Mouse (Mus musculus): Measurements from ENCODE around the gene Esyt2. TPM values are rescaled to one million over a fixed set of nuclear protein-coding genes. Genes with fewer than 3 reads are reported as not detected.

Gene Esyt2
- polyA plus RNA-seq, 1 experiment = 28.8 TPM

DNA sequence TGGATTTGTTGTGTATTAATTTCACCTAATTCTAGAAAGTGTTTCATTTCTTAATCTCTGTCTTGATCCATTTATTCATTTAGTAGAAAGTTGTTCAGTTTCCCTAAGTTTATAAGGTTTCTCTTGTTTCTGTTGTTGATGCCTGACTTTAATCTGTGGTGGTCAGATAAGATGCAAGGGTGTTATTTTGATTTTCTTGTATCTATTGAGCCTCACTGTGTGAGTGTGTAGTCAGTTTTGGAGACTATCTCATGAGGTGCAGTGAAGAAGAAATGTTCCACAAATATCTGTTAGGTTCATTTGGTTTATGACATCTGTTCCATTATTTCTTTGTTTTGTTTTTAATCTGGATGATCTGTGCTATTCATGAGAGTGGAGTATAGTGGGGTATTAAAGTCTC lies 21.2 kb downstream of the Esyt2 start:
- H3K4me1 ChIP-seq (ENCODE audit: control insufficient read depth, insufficient read depth, insufficient read length, low read length) = no peaks in the 10 kb centered on the region; the same call in 1 of the 2 replicates
- H3K27ac ChIP-seq (replicated peaks; ENCODE audit: low read depth, low read length) = no peak overlapping the region
- no peak overlapping the region for H3K4me3 ChIP-seq (ENCODE audit: insufficient read depth, low read depth, low read length)

DNA sequence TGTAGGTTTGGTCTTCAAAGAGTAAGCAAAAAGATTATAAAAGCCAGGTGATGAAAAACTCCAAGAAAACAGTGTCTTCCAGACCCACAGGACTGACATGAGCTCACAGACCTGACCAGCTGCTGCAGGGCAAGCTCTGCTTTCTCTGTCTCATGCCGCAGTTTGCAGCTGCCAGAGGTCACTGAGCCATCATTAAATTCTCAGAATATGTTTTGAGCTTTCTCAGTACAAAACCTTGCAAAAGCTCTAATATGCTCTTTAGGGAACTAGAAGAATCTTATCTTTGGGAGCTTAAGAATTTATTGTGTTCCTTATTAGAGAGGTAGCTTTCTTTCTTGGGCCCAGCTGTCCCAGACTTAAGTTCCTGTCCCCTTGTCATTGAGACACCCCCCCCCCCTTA lies 25.0 kb downstream of the Esyt2 start:
- no peak overlapping the region for H3K4me3 ChIP-seq (ENCODE audit: insufficient read depth, low read depth, low read length)
- H3K4me1 ChIP-seq (ENCODE audit: control insufficient read depth, insufficient read depth, insufficient read length, low read length) = peaks cover 5% of the 10 kb centered on the region
- no peak overlapping the region for H3K27ac ChIP-seq (replicated peaks; ENCODE audit: low read depth, low read length)

DNA sequence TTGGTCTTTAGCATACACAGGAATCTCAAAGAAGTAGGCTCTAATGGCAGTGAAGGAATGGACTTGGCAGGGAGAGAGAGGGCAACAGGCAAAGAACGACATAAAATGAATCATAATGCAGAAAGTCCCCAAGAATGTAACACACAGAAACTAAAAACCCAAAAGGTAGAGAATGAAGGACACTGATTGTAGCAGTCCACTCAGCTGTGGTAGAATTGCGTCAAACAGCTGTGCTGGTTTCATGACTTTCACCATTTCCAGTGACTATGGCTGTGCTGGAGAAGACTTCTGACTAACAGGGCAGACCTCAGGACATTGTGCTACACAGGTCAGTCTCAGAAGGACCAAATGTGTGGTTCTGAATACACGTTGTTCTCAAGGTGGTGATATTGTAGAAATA lies 26.9 kb downstream of the Esyt2 start:
- Histone ChIP-seq H3K27ac (replicated peaks; ENCODE audit: low read depth, low read length) (no peak overlapping the region), H3K4me3 (ENCODE audit: insufficient read depth, low read depth, low read length) (no peak overlapping the region), H3K4me1 (ENCODE audit: control insufficient read depth, insufficient read depth, insufficient read length, low read length) (peaks cover 5% of the 10 kb centered on the region)

DNA sequence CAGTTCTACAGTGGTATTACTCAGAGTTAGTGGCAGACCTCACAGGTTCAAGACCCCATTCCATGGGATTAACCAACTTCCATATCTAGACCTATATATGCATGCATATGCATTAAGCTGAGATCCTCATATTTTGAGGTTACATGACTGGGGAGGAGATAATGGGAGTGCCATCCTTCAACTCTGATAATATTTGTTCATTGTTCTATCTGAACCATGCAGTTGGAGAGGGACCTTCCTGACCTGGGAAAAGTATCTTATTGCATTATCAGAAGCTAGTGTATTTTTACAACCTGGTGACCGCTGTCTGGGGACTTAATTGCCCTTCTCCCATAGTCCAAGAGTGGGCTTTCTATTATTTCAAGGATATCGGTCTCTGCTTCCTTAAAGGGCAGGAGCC lies 27.6 kb downstream of the Esyt2 start:
- peaks cover 5% of the 10 kb centered on the region for H3K4me1 ChIP-seq (ENCODE audit: control insufficient read depth, insufficient read depth, insufficient read length, low read length)
- no peak overlapping the region for H3K27ac ChIP-seq (replicated peaks; ENCODE audit: low read depth, low read length)
- no peak overlapping the region for H3K4me3 ChIP-seq (ENCODE audit: insufficient read depth, low read depth, low read length)

DNA sequence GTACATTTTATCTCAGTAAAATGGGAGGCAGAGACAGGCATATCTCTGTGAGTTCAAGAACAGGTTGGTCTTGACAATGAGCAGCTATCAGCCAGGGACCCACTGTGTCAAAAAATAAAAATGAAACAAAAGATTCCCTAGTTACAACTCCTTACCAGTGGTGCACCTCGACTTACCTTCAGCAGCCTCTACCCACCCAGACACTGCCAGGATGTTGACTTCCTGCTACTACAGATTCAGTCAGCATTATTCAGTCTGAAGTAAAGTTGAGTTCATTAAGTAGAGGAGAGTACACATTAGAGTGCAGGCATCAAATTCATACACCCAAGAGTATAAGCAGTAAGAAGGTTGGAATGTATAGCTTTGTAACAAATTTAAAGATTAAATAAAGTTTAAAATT lies 32.8 kb downstream of the Esyt2 start:
- no peak overlapping the region for H3K4me3 ChIP-seq (ENCODE audit: insufficient read depth, low read depth, low read length)
- H3K4me1 ChIP-seq (ENCODE audit: control insufficient read depth, insufficient read depth, insufficient read length, low read length) = peaks cover 4% of the 10 kb centered on the region; the same call in 1 of the 2 replicates
- no peak overlapping the region for H3K27ac ChIP-seq (replicated peaks; ENCODE audit: low read depth, low read length)

DNA sequence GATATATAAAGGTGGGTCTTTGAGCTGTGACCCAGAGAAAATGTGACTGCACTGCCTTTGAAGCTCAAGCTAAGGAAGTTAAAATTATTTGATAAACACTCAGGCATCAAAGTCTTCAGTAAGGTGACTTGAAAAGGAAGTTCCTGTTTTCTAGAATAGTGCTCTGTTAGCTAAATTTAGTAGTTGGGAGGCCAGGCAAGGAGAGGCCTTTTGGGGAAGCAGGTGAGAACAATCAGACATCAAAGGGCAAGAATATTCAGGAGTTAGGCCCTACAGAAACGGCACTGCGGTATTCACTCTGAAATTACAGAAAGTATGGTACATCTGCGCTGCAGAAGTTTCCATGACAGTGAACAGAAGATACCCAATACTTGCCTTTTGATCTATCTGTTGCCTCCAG lies 34.5 kb downstream of the Esyt2 start:
- peaks cover 4% of the 10 kb centered on the region; the same call in 1 of the 2 replicates for H3K4me1 ChIP-seq (ENCODE audit: control insufficient read depth, insufficient read depth, insufficient read length, low read length)

DNA sequence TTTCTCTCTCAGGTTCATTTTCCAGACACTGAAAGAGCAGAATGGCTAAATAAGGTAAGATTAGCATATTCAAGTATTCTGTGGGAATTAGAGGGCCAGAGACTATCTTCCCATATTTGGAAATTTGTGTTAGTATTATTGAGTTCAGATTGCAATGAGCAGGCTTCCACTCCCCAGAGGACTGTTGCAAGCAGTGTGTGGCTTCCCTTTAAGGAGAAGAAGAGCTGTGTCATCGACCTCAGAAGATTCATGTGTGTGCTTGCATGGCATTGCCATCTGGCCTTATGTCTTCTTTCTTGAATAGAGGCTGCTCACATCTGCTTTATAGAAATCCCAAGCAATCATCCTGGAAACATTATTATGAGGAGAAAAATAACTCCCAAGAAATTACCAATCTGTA lies 36.8 kb downstream of the Esyt2 start:
- Histone ChIP-seq H3K27ac (replicated peaks; ENCODE audit: low read depth, low read length) (no peak overlapping the region), H3K4me1 (ENCODE audit: control insufficient read depth, insufficient read depth, insufficient read length, low read length) (peaks cover 4% of the 10 kb centered on the region; the same call in 1 of the 2 replicates)

More for the DNA sequence above, 34.5 kb downstream of the Esyt2 start:
- Histone ChIP-seq H3K27ac (replicated peaks; ENCODE audit: low read depth, low read length) (no peak overlapping the region), H3K4me3 (ENCODE audit: insufficient read depth, low read depth, low read length) (no peak overlapping the region)

DNA sequence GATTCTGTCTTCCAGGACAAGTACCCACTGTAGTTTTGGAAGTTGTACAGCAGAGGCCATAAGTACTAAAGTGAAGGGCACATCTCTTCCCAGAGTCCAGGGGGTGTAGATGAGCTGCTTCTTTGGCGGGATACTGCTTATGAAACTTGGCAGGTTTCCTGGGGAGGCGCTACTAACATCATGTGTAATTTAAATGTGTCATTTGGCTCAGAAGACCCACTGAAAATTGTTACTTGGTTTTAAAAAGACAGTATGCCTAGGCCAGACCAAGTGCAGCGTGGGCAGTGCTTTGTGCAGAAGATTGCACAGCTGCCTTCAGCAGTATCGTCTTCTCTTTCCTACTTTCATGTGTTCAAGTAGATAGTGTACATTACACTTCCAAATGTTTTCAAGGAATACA lies 44.5 kb downstream of the Esyt2 start:
- no peaks in the 10 kb centered on the region for H3K4me1 ChIP-seq (ENCODE audit: control insufficient read depth, insufficient read depth, insufficient read length, low read length)
- H3K4me3 ChIP-seq (ENCODE audit: insufficient read depth, low read depth, low read length) = no peak overlapping the region
- H3K27ac ChIP-seq (replicated peaks; ENCODE audit: low read depth, low read length) = peak overlapping the region; percentile 1; the same call in 1 of the 2 replicates

More for the DNA sequence above, 36.8 kb downstream of the Esyt2 start:
- H3K4me3 ChIP-seq (ENCODE audit: insufficient read depth, low read depth, low read length) = no peak overlapping the region

DNA sequence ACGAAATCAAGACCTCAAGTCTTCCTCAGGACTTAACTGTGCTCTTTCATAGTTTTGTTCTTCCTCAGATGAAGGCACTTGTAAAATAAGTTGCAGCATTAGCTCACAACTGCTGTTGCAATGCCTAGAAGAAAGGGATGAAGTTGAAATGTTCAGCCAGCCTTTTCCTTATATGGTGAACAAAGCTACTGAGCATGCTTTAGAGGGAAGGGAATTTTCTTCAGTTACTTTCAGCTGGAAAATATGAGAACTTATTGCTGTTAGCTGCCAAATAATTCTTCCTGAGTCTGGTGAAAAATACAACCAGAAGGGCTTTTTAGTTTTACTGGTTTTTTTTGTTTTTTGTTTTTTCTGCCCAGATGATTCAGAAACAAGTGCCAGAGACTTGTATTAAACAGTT lies 45.2 kb downstream of the Esyt2 start:
- Histone ChIP-seq H3K4me3 (ENCODE audit: insufficient read depth, low read depth, low read length) (no peak overlapping the region), H3K4me1 (ENCODE audit: control insufficient read depth, insufficient read depth, insufficient read length, low read length) (no peaks in the 10 kb centered on the region), H3K27ac (replicated peaks; ENCODE audit: low read depth, low read length) (no peak overlapping the region; the same call in 1 of the 2 replicates)

DNA sequence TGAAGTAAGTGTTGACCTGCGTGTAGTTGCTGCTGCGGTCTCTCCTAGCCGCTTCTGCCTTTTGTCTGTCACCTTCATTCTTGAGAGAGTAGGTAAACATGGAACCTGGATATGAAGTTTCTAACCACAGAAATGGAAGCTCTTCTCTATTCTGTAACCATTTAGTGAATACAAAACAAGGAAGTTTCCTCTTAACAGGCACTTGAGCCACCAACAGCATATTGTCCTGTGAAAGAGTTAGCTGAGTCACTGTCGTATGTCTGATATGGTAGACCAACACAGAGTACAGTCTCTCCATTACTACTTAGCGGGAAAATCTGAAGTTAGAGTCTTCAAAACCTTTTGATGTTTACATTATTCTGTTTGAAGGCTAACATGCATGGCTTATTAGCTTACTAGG lies 53.3 kb downstream of the Esyt2 start:
- Histone ChIP-seq H3K4me3 (ENCODE audit: insufficient read depth, low read depth, low read length) (no peak overlapping the region), H3K27ac (replicated peaks; ENCODE audit: low read depth, low read length) (no peak overlapping the region), H3K4me1 (ENCODE audit: control insufficient read depth, insufficient read depth, insufficient read length, low read length) (no peaks in the 10 kb centered on the region)

DNA sequence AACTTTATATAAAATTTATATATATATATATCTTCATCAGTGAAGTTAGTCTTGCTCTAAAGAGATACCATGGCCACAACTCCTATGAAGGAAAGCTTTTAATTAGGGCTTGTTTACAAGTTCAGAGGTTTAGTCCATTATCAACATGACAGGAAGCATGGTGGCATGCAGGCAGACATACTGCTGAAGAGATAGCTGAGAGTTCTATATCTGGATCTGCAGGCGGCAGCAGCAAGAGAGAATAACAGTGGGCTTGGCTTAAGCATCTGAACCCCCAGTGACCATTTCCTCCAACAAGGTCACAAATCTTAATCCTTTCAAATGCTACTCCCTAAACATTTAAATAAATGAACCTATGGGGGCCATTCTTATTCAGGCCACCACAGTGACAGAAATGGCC lies 59.2 kb downstream of the Esyt2 start:
- no peak overlapping the region for H3K4me3 ChIP-seq (ENCODE audit: insufficient read depth, low read depth, low read length)
- H3K27ac ChIP-seq (replicated peaks; ENCODE audit: low read depth, low read length) = no peak overlapping the region
- H3K4me1 ChIP-seq (ENCODE audit: control insufficient read depth, insufficient read depth, insufficient read length, low read length) = no peaks in the 10 kb centered on the region

DNA sequence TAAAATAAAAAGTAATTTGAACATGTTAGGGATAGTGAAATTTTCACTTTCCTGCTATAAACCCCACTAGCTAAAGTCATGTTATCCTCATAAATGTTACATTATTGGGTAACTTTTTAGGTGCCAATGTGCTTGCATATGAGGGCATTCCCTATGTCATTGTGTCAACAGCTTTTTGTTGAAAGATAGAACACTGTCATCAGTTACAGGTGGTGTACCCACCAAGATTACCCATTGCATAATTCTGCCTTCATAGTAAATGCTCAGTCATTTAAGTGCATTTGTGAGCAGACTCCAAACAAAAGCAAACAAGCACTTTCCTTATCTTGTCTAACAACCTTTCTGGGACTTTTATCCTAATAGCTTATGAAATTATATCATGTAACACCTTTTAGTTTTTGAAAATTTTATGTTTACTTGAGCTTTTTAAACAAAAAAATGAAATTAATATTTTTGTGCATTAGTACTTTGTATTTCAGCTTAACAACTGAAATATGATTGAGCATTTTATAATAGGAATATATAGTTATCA lies 67.8 kb downstream of the Esyt2 start:
- H3K27ac ChIP-seq (replicated peaks; ENCODE audit: low read depth, low read length) = no peak overlapping the region
- no peaks in the 10 kb centered on the region for H3K4me1 ChIP-seq (ENCODE audit: control insufficient read depth, insufficient read depth, insufficient read length, low read length)
- H3K4me3 ChIP-seq (ENCODE audit: insufficient read depth, low read depth, low read length) = no peak overlapping the region

DNA sequence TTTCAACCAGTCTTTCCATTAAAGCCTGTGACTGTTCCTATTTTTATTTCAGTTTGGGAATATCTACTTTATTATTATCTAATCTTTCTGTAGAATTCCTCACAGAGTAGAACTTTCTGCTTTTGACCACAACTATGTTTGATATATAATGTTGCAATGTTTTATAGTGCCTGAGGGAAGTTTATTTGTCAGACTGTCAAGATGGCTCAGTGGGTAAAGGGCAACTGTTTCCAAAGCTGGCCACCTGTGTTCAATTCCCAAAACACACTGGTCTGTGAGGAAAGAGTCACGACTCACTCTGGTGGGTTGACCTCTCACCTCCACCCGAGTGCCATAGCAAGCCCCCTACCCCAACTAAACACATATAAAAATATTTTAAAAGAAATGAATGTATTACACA lies 68.4 kb downstream of the Esyt2 start:
- no peak overlapping the region for H3K27ac ChIP-seq (replicated peaks; ENCODE audit: low read depth, low read length)
- no peak overlapping the region for H3K4me3 ChIP-seq (ENCODE audit: insufficient read depth, low read depth, low read length)
- H3K4me1 ChIP-seq (ENCODE audit: control insufficient read depth, insufficient read depth, insufficient read length, low read length) = no peaks in the 10 kb centered on the region

DNA sequence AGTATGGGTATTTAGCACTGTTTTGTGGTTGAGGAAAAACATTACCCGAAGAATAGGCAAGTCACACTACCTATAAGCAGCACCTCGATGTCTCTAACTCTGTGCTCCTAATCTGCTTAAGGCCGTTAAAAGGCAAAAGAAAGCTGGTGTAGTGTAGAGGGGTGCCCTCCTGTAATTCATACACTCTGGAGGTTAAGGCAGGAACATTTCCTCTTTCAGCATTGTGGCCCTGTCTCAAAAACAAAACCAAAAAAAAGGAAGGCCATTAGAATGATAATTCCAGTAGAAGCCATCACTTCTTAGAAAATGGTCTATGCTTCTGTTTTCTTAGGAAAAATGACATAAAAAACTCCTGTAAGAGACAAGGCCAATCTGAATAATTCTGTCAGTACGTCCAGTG lies 70.0 kb downstream of the Esyt2 start:
- Histone ChIP-seq H3K27ac (replicated peaks; ENCODE audit: low read depth, low read length) (no peak overlapping the region), H3K4me3 (ENCODE audit: insufficient read depth, low read depth, low read length) (no peak overlapping the region), H3K4me1 (ENCODE audit: control insufficient read depth, insufficient read depth, insufficient read length, low read length) (no peaks in the 10 kb centered on the region)

DNA sequence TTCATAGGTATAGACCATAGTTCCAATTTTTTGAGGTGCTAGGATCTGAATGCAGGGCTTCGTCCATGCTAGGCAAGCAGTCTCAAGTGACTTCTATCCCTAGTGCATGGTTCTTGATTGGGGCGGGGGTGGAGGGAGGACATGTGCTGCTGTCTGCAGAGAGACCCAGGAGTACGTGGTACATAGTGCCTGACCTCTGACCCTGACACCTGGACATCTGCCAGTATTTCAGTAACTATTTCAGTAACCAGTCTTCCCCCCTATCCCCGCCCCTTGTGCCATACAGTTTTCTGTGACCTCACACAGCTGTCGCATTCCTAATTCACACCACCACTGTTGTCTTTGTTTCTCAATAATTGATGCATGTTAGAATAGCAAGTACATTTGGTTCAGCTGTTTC lies 71.4 kb downstream of the Esyt2 start:
- Histone ChIP-seq H3K27ac (replicated peaks; ENCODE audit: low read depth, low read length) (no peak overlapping the region), H3K4me3 (ENCODE audit: insufficient read depth, low read depth, low read length) (no peak overlapping the region), H3K4me1 (ENCODE audit: control insufficient read depth, insufficient read depth, insufficient read length, low read length) (no peaks in the 10 kb centered on the region)

DNA sequence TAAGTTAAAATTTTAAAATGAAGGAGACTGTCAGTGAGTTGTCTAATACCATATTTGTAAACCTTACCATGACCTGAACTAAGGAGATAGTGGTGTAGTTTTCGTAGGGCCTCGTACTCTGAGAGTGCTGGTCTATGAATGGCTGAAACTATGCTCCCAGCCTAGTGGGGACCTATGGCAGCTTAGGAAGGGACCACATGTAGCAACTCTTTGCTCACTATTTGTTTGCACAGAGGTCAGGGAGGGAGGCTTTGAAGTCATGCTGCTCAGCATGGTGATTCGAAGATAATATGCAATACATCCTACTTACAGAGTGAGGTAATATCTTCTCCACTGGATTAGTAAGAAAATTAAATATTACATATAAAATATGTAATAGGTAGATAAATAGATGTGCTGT lies 73.7 kb downstream of the Esyt2 start:
- no peak overlapping the region for H3K27ac ChIP-seq (replicated peaks; ENCODE audit: low read depth, low read length)
- no peak overlapping the region for H3K4me3 ChIP-seq (ENCODE audit: insufficient read depth, low read depth, low read length)
- H3K4me1 ChIP-seq (ENCODE audit: control insufficient read depth, insufficient read depth, insufficient read length, low read length) = no peaks in the 10 kb centered on the region

DNA sequence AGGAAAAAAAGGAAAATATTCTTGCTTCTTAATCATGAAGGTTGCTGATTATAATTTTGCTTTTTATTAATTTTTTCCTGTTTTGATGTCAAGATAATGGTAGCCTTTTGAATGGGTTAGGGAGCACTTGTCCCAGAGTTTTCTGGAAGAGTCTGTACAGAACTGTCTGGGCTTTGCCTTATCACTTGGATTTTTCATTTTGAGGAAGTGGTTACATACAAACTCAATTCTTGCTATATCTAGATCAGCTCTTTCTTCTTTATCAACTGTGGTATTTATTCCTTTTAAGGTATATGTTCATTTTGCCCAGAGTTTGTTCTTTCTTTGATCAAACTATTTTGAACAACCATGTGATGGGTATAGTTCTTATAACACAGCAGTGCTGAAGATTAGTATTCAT lies 81.1 kb downstream of the Esyt2 start:
- Histone ChIP-seq H3K4me3 (ENCODE audit: insufficient read depth, low read depth, low read length) (no peak overlapping the region), H3K27ac (replicated peaks; ENCODE audit: low read depth, low read length) (no peak overlapping the region), H3K4me1 (ENCODE audit: control insufficient read depth, insufficient read depth, insufficient read length, low read length) (no peaks in the 10 kb centered on the region)

All from brown adipose tissue, adult 24 weeks (tissue).